Mouse (Mus musculus) myocyte (in vitro differentiated cells): Measurements from ENCODE around the gene Ktn1.

Experiments
- E2F4 ChIP-seq: IDR thresholded peaks from one replicate; pipeline ENCODE4 v1.6.1; 2011; ENCODE audit warnings: mild to moderate bottlenecking, control low read depth, moderate library complexity; ENCODE audit not compliant: insufficient read depth
- MAX ChIP-seq: IDR thresholded peaks from one replicate; pipeline ENCODE4 v1.6.1; 2011; ENCODE audit warnings: low read depth, mild to moderate bottlenecking, control low read depth
- POLR2A ChIP-seq: IDR thresholded peaks from one replicate; pipeline ENCODE4 v1.6.1; 2011; ENCODE audit warnings: low read depth, mild to moderate bottlenecking, control low read depth, moderate library complexity; ENCODE audit not compliant: insufficient read length
- REST ChIP-seq: IDR thresholded peaks from one replicate; pipeline ENCODE4 v1.6.1; 2011; ENCODE audit warnings: mild to moderate bottlenecking, control low read depth, moderate library complexity; ENCODE audit not compliant: insufficient read depth, insufficient read length
- SRF ChIP-seq: IDR thresholded peaks from one replicate; pipeline ENCODE4 v1.6.1; 2011; ENCODE audit warnings: low read depth; ENCODE audit not compliant: control insufficient read depth, insufficient read length
- TCF12 ChIP-seq: IDR thresholded peaks from one replicate; pipeline ENCODE4 v1.6.1; 2011; ENCODE audit warnings: mild to moderate bottlenecking, control low read depth; ENCODE audit not compliant: poor library complexity, insufficient read depth, severe bottlenecking
- USF1 ChIP-seq: IDR thresholded peaks from one replicate; pipeline ENCODE4 v1.6.1; 2011; ENCODE audit warnings: low read depth, mild to moderate bottlenecking, control low read depth, moderate library complexity

- TF ChIP-seq POLR2A, result no peak
- TF ChIP-seq REST, result no peak
- TF ChIP-seq TCF12, result no peak
- TF ChIP-seq SRF, result no peak
- no peak for TF ChIP-seq USF1
- TF ChIP-seq E2F4, result no peak
- TF ChIP-seq MAX, result no peak
Observed at GRCm38 (mm10) chr14:47621901-47622300, 26.3 kb upstream of the Ktn1 start.
